Mouse (Mus musculus): ENCODE measurements around the gene Galnt4.

DNA sequence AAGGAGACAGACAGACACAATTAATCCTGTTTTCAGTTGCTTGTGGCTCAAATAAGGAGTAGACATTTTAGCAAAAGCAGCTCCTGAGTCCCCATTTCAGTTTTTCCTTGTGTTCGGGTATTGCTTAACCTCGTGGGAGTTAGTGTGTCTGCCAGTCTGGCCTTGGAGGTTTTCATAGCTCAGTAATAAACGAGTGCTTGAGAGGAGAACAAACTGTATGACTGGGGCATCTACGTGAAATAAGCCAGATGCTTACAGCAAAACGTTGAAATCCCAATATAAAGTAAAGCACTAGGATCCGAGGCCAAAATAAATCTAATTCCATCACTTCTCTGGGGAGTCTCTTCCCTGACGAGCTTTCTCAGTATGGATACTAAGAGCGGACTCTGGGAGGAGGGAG lies 37.7 kb downstream of the Galnt4 start:
- TF ChIP-seq MAX (IDR thresholded peaks at IDR 0.05), result no peak
- TF ChIP-seq CTCF (IDR thresholded peaks at IDR 0.05; ENCODE audit: control insufficient read depth, insufficient read depth, insufficient read length), result no peak
- TF ChIP-seq FOSL1 (IDR thresholded peaks at IDR 0.05; ENCODE audit: insufficient read depth, low read length, poor library complexity, severe bottlenecking), result no peak
- TF ChIP-seq CEBPB (IDR thresholded peaks at IDR 0.05; ENCODE audit: low read depth), result no peak
- no peak for TF ChIP-seq MYOG (IDR thresholded peaks at IDR 0.05; ENCODE audit: control insufficient read depth, extremely low read depth, insufficient read length)
